Mouse (Mus musculus) heart, postnatal 14 days (tissue): ENCODE results near the gene Axin2. TPM values are rescaled to one million over a fixed set of nuclear protein-coding genes. Genes with fewer than 3 reads are reported as not detected.

ENCODE experiments used
- DNase-seq, 2 experiments: peaks; one replicate each; pipeline ENCODE4 v3.0.0; 2021 to 2022
- intact Hi-C: fragments of 180-260 bp; cut with DNase I; formaldehyde crosslinking; loops from one replicate; pipeline ENCODE4 v1.15.1; 2025
- total RNA-seq, 2 experiments: library from RNA; stranded (reverse); gene quantifications; 2 replicates each; pipeline ENCODE4 v1.2.3; 2021

Axin2 gene
- total RNA-seq, 2 experiments from 2014 or later: 5.3 to 5.7 TPM

DNA sequence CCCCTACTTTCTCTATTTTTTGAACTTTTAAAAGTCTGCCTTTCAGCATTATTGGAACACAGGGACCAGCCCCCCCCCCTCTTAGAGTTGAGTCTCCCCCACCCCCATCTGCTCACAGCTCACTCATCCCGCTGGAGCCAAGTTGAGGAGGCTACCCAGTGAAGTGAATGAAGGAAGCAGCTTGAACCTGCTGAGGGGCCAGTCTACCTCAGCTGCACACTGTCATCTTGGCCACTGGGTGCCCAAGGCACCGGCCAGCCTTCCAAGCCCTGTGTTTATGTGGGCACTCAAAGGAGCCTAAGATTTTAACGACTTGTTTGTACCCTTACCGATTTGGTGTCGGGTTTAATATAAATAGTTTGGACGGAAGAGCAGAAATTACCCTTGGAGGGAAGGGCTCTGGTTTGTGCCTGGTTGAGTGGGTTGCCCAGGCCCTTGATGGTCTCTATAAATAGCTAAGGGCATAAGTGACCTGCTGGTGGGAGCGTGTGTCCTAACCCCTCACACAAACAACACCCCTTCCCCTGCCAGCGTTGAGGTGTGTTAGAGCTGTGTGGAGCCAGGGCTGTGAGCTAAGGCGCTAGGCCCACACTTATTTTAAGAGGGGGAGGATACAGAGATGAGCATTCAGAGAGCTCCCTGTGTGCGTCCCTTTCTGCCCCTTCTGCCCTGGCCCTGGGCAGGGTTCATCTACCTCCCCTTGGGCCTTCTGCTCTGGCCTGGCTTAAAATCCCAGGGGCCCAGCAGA, 6.4 kb downstream of the Axin2 start:
- no peak for DNase-seq
- intact Hi-C loops: loop anchor here (5.0 to 10.0 kb wide), 3 partner anchors 266 to 902 kb away; partner anchors contain the start of gene Cep112

GRCm38 (mm10) chr11:108927093-108927444, 6.9 kb downstream of the Axin2 start:
- intact Hi-C loops: loop anchor here (5.0 to 10.0 kb wide), 3 partner anchors 265 to 902 kb away; partner anchors contain the start of gene Cep112
- DNase-seq: no peak

DNA sequence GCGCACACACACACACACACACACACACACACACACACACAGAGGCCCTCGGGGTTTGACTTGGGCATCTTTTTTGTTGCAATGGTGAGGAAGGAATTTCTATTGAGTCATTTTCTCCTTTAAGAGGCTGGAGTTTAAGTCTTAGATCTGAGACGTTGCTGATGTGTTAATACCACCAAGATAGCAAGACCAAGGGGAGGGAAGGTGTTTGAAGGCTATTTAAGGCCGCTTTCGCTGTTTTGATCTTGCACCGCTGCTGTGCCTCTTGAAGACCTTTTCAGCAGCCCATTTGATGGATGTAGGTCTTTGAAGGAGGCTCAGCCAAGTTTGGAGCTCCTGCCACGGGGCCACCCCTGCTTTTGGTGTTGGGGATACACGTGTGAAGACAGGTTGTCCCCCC, 7.9 kb downstream of the Axin2 start:
- intact Hi-C loops: loop anchor here (5.0 to 10.0 kb wide), 3 partner anchors 264 to 903 kb away; partner anchors contain the start of gene Cep112
- no peak for DNase-seq

DNA sequence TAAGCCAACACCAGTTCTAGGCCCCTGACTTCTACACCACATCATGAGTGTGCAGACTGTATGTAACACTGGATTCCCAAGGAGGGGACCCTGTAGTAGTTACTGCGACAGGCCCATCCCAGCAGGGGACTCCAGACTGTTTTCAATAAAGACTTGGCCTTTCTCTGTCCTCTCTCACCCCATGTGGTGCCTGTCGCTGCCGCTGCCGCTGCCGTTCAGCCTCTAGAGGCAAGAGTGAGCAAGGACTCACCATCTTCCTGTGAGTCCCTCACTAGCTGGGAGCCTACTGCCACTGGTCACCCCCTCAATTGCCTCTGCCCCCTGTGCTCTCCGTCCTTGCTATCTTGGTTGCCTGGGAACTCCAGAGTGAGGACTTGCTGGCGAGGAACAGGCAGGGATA, 8.6 kb downstream of the Axin2 start:
- intact Hi-C loops: loop anchor here (5.0 to 10.0 kb wide), 3 partner anchors 264 to 904 kb away; partner anchors contain the start of gene Cep112
- no peak for DNase-seq

DNA sequence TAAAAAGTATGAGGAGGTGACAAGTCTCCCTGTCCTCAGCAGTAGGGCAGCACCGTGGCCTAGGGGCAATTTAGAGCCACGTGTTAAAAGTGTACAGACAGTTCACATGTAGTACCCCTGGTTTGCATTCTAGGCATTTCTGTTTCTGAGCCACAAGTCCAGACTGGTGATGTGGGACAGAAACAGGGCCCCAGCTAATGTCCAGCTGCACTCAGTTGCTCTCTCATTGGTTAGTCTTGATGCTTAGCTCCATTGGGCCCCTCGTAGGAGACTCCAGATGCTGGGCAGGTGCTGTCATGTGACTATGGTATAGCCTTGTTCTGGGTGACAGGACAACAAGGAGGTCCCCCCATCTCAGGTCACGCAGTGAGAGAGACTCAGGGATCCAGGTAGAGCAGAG, 9.0 kb downstream of the Axin2 start:
- intact Hi-C loops: loop anchor here (5.0 to 10.0 kb wide), 3 partner anchors 263 to 904 kb away; partner anchors contain the start of gene Cep112
- DNase-seq: no peak

DNA sequence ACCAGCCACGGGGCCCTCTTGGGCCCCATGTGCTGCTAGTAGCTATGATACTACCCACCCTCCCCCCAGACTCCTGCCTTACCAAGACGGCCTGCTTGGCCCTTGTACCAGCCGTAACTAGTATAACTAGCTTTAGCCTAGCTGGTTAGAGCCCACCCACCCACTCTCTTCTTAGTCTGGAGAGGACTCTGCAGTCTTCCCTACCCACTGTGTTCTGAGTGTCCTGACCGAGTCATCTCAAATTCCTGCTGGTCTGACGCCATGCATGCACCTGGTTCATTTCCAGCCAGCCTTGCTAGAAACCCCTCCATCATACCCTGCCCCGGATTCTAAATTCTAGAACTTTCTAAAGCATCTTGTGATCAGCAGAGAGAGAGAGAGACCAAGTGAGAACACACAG, 9.6 kb downstream of the Axin2 start:
- no peak for DNase-seq
- intact Hi-C loops: loop anchor here (5.0 to 10.0 kb wide), 3 partner anchors 263 to 905 kb away; partner anchors contain the start of gene Cep112

GRCm38 (mm10) chr11:108930612-108931011, 10.5 kb downstream of the Axin2 start:
- intact Hi-C loops: no loop called here
- DNase-seq: no peak

GRCm38 (mm10) chr11:108933835-108934234, 13.7 kb downstream of the Axin2 start:
- DNase-seq: peak; percentile 37 to 45
- intact Hi-C loops: no loop called here

DNA sequence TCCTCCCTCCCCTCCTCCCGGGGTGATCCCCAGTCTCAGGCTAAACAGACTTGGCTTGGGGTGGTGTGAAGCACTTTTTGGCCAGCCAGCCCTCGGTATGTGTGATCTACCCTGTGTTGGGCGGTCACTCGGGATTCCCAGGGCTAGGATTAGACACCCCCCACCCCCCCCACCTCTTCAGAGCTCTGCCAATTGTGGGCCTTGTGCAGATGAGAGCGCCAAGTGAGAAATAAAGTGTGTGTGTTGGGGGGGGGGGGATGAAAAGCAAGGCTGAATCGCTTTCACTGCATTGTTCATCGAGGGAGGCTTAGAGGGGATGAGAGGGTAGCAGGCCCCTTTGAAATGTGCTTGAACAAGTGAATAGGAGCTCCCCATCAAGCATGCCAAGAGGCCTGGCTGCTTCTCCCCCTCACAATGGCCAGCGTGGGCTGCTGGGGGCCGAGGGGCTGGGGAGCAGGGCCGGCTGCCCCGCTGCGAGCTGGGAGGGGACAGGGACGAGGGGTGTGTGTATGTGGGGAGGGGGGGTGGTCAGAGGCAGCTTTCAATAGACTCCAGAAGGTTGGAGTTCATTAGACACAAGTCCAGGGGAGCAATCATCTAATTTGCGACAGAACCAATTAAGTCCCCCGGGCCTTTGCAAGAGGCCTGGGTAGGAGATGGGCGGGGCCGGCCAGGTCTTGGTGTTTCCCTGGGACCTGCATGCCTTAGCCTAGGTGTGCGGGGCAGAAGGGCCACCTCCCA, 15.1 kb downstream of the Axin2 start:
- intact Hi-C loops: no loop called here
- no peak for DNase-seq

- intact Hi-C loops: no loop called here
- no peak for DNase-seq
Measured at GRCm38 (mm10) chr11:108936016-108936792, 16.1 kb downstream of the Axin2 start.

DNA sequence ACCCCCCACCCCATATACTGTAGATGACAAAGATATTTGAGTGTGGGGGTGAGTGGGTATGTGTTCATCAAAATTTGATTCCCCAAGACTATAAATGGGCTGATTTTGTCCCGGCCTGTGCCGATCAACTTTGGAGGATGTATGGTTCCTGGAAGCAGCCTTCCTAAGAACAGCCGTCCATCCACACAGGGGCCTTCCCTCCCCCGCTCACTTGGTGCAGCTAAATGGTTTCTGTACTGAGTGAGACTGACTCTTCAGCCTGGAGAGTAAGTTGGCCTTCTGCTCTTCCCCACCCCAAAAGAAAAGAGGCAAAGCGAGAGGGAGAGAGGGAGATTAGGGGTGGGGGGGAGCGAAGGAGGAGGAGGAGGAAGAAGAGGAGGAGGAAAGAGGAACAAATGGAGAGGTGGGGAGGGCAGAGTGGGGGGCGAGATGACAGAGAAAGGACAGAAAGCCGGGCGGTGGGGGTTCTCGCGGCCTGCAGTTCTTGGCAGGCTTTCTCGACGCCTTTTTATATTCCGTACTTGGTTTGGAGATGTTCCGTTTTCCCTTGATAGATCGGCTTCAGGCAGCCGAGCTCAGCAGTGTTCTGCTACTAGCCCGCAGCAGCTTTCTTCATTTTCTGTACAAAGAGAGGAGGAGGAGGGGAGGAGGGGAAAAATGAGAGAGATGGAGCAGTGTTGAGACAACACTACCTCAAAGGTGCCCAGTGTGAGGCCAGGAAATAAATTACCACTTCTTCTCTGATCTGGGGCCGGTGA, 20.7 kb downstream of the Axin2 start:
- intact Hi-C loops: no loop called here

DNA sequence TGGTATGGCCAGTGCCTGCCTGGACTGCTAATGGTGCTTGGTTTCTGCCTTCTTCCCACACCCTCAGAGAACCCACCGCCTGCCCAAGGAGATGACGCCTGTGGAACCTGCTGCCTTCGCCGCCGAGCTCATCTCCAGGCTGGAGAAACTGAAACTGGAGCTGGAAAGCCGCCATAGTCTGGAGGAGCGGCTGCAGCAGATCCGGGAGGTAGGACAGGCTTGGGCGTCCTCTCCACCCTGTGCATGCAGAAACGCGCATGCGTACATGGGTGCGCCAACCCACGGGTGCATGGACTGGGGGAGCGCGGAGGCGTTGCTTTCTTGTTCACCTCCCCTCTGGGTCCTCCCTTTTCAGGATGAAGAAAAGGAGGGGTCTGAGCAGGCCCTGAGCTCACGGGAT, 21.7 kb downstream of the Axin2 start:
- no peak for DNase-seq
- intact Hi-C loops: no loop called here

More for the DNA sequence above, 20.7 kb downstream of the Axin2 start:
- DNase-seq: no peak

DNA sequence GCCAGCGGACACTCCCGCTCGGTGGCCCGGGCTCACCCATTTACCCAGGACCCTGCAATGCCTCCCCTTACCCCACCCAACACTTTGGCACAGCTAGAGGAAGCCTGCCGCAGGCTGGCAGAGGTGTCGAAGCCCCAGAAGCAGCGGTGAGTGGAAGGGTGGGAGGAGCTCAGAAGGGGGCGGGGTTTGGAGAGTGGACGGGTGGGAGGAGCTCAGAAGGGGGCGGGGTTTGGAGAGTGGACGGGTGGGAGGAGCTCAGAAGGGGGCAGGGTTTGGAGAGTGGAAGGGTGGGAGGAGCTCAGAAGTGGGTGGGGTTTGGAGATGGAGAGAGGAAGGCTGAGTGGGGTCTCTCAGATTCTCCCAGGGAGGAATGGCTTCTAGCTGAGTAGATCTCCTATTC, 23.6 kb downstream of the Axin2 start:
- no peak for DNase-seq
- intact Hi-C loops: no loop called here

DNA sequence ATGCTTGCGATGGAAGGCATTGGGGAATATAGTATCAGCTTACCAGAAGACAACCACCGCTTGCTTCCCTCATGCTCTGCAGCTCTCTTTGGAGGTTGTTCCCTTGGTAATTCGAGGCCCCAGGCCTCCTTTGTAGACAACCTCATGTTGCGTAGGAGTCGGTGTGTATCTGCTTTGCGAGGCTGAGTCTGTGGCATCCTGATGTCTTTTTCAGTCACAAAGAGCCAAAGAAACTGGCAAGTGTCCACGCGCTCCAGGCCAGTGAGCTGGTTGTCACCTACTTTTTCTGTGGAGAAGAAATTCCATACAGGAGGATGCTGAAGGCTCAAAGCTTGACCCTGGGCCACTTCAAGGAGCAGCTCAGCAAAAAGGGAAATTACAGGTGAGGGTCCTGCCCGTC, 25.5 kb downstream of the Axin2 start:
- no peak for DNase-seq
- intact Hi-C loops: no loop called here

- no peak for DNase-seq
- intact Hi-C loops: no loop called here
Measured at GRCm38 (mm10) chr11:108947425-108948184, 27.5 kb downstream of the Axin2 start.

- DNase-seq: no peak
- intact Hi-C loops: no loop called here
Measured at GRCm38 (mm10) chr11:108948501-108948900, 28.4 kb downstream of the Axin2 start.

GRCm38 (mm10) chr11:108948931-108949330, 28.8 kb downstream of the Axin2 start:
- DNase-seq: no peak
- intact Hi-C loops: no loop called here

DNA sequence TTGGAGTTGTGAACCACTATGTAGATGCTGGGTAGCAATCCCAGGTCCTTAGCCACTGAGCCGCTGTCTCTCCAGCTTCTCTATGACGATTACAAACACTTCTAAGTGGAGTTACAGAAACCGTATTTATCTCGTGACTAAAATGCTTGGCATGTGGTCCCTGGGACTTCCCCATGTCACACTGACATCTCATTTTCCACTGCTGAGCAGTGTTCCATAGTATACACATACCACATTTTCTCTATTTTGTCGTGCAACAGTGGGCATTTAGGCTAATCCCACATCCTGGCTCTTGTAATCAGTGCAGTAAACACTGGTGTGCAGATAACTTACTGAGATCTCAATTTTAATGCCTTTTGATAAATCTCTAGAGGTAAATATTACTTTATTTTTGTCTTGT, 32.2 kb downstream of the Axin2 start:
- intact Hi-C loops: no loop called here
- DNase-seq: no peak

- intact Hi-C loops: no loop called here
- no peak for DNase-seq
Measured at GRCm38 (mm10) chr11:108955943-108956342, 35.8 kb downstream of the Axin2 start.
